Mouse (Mus musculus): Measurements from ENCODE around the gene Zbtb16. TPM values are rescaled to one million over a fixed set of nuclear protein-coding genes. Genes with fewer than 3 reads are reported as not detected.

Zbtb16 gene
- total RNA-seq, 2 experiments from 2014 or later: 132 to 167 TPM

DNA sequence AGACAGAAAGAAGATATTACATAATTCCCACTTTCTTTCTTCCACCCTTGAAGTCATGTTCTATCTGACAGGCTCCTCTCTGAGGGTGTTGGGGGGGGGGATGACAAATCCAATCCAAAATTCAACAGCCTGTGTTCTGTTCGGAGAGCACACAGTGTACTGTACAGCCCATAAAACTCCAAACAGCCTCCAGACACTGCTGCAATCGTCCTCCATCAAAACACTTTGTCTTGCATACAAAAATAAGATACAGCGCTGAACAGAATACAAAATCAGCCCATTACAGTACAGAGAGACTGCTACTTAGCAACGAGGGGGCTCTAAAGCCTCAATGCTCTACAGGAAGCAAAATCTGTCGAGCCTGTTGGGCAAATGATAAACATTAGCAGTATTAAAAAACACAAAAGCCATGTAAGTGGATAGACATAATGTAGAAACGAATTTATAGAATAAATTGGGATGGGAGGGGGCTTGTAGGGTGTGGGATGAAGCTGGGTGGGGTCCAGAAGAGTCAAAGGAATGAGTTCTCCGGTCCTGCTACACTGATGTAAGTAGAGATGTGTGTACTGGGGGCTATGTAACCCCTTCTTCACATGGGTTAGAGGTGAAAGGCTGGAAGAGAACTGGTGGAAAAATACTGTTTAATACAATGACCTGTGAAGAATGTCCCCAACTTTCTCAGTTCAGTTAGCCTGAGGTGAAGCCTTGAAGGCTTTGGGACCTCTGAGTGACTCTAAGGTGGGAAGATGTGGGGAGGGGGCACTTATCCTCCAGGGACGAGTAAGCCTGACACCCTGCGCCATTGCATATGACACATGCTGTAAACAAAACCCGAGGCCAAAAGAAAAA is 99.4 kb downstream of the Zbtb16 start:
- intact Hi-C loops (cut with DNase I): loop anchor here (1.0 to 2.0 kb wide), 3 partner anchors 13 to 50 kb away; no protein-coding TSS in a partner anchor
- no peak for DNase-seq (ENCODE audit: low spot score)

DNA sequence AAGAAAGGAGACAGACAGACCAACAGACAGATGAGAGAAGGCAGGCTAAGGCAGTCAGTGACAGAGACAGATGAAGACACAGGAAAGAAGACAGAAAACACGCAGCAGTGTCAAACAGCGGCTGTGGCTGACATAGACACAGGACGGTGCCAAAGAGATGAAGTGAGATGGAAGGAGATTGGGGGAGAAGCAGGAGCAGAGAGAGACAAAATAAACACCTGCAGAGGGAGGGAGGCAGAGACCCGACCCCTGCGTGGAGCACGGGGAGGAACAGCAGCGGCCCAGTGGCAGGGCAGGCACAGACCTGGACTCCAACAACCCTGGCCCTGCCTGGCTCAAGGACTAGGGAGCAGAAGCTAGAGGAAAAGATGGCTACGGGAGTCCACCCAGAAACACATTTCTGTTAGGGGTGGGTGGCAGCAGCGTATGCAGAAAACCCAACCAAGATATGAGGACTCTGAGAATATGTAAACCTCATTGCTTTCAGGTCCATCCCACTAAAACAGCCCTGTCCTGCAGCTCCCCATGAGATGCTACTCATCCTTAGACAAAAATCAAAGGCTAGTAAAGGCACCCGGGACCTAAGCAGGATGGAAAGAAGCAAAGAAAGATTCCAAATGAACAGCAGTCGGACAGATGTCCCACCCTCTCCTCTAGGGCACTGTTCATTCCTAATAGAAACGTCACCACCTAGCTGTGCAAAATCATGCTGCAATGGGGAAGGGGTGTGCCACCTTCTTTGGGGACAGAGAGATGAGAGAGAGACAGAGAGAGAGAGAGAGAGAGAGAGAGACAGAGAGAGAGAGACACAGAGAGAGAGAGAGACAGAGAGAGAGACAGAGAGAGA is 100.3 kb downstream of the Zbtb16 start:
- no peak for DNase-seq (ENCODE audit: low spot score)
- intact Hi-C loops (cut with DNase I): loop anchor here (2.0 kb wide), 2 partner anchors 29 to 51 kb away; no protein-coding TSS in a partner anchor

- intact Hi-C loops (cut with DNase I): no loop called here
- no peak for DNase-seq (ENCODE audit: low spot score)
Measured at GRCm38 (mm10) chr9:48734725-48735465, 101.1 kb downstream of the Zbtb16 start.

DNA sequence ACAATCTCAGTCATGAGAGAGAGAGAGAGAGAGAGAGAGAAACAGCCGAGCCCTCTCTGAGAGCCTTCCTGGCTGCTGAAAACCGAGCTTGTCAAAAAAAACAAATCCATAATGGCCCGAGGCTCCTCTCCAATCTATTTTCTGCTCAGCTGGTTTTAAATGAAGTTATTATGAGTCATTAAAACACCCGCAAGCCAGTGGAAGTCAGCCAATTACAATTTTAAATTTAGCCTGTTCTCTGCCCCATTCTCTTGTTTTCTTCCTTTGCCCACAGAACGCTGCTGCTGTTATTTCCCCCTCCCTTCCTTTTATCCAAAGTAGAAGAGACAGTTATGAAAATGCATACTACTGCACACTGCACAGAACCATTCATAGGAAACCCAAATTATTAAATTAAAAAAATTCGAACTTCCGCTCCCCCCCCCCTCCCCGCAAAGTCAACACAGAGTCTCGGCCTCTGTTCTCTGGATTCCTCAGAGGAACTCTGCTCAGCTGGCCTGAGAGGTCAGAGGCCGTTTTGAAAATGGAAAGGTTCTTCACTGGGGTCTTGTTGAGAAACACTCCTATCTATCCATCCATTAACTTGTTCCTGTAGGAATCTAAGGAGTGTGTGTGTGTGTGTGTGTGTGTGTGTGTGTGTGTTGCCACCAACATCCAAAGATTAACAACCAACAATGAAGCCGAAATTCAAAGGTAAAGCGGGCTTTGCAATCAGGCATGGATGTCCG is 102.0 kb downstream of the Zbtb16 start:
- intact Hi-C loops (cut with DNase I): loop anchor here (1.0 kb wide), 1 partner anchor 10 kb away; no protein-coding TSS in a partner anchor
- peak; percentile 62 for DNase-seq (ENCODE audit: low spot score)

DNA sequence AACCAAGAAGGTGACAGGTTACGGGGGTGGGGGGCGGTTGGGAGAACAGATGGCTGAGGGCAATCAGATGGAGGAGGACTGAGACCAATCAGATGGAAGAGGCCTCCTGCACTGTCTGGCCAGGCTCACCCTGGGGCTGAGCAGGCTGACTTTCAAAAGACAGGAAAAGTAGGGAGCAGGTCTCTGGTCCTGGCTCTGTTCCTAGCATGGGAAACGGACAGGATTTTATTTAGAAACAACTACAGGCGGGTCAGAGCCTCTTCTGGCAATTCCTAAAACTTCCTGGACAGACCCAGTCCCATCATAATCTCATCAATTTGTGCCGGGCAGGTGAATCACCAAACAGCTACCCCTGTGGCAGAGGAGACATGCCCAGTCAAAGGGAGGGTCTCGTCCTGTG is 102.9 kb downstream of the Zbtb16 start:
- intact Hi-C loops (cut with DNase I): loop anchor here (1.0 kb wide), 1 partner anchor 9 kb away; no protein-coding TSS in a partner anchor
- no peak for DNase-seq (ENCODE audit: low spot score)

- DNase-seq (ENCODE audit: low spot score): no peak
- intact Hi-C loops (cut with DNase I): no loop called here
Measured at GRCm38 (mm10) chr9:48731651-48732536, 104.1 kb downstream of the Zbtb16 start.

DNA sequence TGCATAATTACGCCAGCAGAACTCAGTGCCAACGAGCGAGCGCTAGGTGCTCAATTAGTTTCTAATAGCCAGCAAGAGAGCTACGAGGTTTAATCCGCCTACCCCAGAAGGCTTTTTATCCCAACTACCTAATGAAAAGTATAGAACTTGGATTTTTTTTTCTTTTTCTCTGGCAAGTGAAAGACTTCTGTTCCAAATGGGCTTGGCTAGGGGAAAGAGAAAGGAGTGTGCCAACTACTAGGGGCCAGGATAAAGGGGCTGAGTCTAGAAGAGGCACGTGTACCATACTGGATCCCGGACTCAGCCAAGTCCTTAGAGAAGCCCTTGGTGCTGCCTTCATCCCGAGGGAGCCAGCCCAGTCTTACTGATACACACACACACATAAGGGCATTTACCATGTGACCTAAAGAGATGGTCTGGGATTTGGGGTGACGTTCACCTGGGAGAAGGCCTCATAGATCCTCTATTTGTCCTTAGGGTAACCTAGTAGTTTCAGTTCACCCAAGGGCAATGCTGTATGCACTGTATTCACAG is 105.5 kb downstream of the Zbtb16 start:
- no peak for DNase-seq (ENCODE audit: low spot score)
- intact Hi-C loops (cut with DNase I): no loop called here

- DNase-seq (ENCODE audit: low spot score): peak; percentile 65
- intact Hi-C loops (cut with DNase I): no loop called here
Measured at GRCm38 (mm10) chr9:48729471-48729870, 106.6 kb downstream of the Zbtb16 start.

GRCm38 (mm10) chr9:48728731-48729123 is 107.3 kb downstream of the Zbtb16 start:
- intact Hi-C loops (cut with DNase I): no loop called here
- DNase-seq (ENCODE audit: low spot score): no peak

- DNase-seq (ENCODE audit: low spot score): no peak
- intact Hi-C loops (cut with DNase I): no loop called here
Measured at GRCm38 (mm10) chr9:48728083-48728730, 107.8 kb downstream of the Zbtb16 start.

DNA sequence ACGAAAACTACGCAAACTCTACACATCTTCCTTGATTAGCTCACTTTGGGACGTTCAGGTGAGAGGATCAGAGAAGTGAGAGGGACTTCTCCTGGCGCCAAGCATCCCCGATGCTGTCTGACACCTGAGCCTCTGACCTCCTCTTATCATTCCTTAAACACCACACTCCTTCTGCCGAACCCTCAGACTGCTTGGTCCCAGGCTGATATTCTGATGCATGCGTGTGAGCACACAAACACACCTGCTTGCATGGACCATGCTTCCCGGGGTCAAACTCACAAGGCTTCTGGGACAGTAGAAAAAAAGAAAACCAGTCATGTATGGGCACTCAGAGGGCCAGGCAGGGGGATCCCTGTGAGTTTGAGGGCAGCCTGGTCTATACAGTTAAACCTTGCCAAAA is 109.7 kb downstream of the Zbtb16 start:
- DNase-seq (ENCODE audit: low spot score): no peak
- intact Hi-C loops (cut with DNase I): no loop called here

DNA sequence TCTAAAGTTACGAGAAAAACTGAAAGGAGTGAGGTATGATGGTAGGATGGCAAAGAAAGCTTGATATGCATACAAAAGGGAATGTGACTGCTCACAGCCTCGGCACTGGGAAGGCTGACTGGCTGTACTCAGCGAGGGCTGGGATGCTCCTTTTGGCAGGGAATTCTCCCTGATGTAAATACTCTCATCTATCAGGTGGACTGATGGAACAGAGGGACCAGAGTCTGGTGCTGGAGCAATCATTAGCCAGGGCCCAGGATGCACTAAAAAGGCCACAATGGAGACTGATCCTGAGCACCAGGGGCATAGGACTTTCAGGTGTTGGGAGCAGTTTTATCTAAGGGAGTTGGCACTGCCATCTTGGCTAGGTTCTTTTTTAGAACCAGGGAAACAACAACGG is 110.1 kb downstream of the Zbtb16 start:
- DNase-seq (ENCODE audit: low spot score): no peak
- intact Hi-C loops (cut with DNase I): no loop called here

DNA sequence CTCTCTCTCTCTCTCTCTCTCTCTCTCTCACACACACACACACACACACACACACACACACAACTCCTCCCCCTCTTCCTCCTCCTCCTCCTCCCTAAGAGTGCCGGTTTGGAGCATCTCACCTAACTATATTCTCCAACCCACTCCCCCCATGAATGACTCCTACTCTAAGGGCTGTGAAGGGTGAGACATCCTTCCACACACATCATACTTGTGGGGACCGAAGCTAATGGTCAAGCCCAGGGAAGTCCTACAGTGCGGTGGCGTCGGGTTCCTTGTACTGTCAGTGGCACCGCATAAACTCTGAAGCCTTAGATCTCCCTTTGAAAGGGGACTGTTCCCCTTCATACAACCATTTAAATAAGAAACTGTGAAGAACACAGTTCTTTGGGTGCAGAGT is 110.9 kb downstream of the Zbtb16 start:
- intact Hi-C loops (cut with DNase I): no loop called here
- no peak for DNase-seq (ENCODE audit: low spot score)

- intact Hi-C loops (cut with DNase I): loop anchor here (1.0 to 5.0 kb wide), 2 partner anchors 9 to 113 kb away; partner anchors contain the start of gene Zbtb16
- no peak for DNase-seq (ENCODE audit: low spot score)
Measured at GRCm38 (mm10) chr9:48724733-48725132, 111.3 kb downstream of the Zbtb16 start.

GRCm38 (mm10) chr9:48723511-48724304 is 112.3 kb downstream of the Zbtb16 start:
- intact Hi-C loops (cut with DNase I): loop anchor here (1.0 to 5.0 kb wide), 5 partner anchors 10 to 114 kb away; partner anchors contain the start of gene Zbtb16
- peak; percentile 92 for DNase-seq (ENCODE audit: low spot score)

- intact Hi-C loops (cut with DNase I): loop anchor here (1.0 to 5.0 kb wide), 4 partner anchors 14 to 114 kb away; partner anchors contain the start of gene Zbtb16
- DNase-seq (ENCODE audit: low spot score): no peak
Measured at GRCm38 (mm10) chr9:48723025-48723424, 113.0 kb downstream of the Zbtb16 start.
